Mouse (Mus musculus) stomach, embryonic 16.5 days (tissue): ENCODE measurements at regions not wholly inside any gene's neighbourhood (a gene's known extent, or its start where the extent isn't known, plus 50 kb on each side); places are given as distances from the start of the nearest gene placed in this dataset.

Experiments used
- ATAC-seq: fragments of 200-750 bp; cut with Nextera tagmentation; 2 replicates; pipeline ENCODE4 v1.8.0; 2017; ENCODE audit warnings: moderate number of reproducible peaks, moderate TSS enrichment; ENCODE audit not compliant: insufficient read depth, low FRiP score
- H3K27ac ChIP-seq: fragments of 300-500 bp; sonication (generic); 2 replicates; pipeline ENCODE4 v1.5.1; 2014; ENCODE audit warnings: low read length
- H3K27me3 ChIP-seq: fragments of 300-500 bp; sonication (generic); 2 replicates; pipeline ENCODE4 v1.6.1; 2014; ENCODE audit warnings: low read length, control low read depth, mixed read lengths; ENCODE audit not compliant: control insufficient read depth, insufficient read depth
- H3K36me3 ChIP-seq: fragments of 300-500 bp; sonication (generic); 2 replicates; pipeline ENCODE4 v1.6.1; 2014; ENCODE audit warnings: low read length; ENCODE audit not compliant: control insufficient read depth, insufficient read depth
- H3K4me1 ChIP-seq: fragments of 300-500 bp; sonication (generic); 2 replicates; pipeline ENCODE4 v1.6.1; 2014; ENCODE audit warnings: low read length, control low read depth, mixed read lengths; ENCODE audit not compliant: control insufficient read depth, insufficient read depth
- H3K4me2 ChIP-seq: fragments of 300-500 bp; sonication (generic); 2 replicates; pipeline ENCODE4 v1.6.1; 2014; ENCODE audit warnings: low read depth, low read length, mixed read lengths
- H3K4me3 ChIP-seq: fragments of 300-500 bp; sonication (generic); replicated peaks from 2 replicates; pipeline ENCODE4 v1.5.1; 2014; ENCODE audit warnings: mild to moderate bottlenecking, low read length
- H3K9ac ChIP-seq: fragments of 300-500 bp; sonication (generic); 2 replicates; pipeline ENCODE4 v1.6.1; 2014; ENCODE audit warnings: low read length
- H3K9me3 ChIP-seq: fragments of 300-500 bp; sonication (generic); replicated peaks from 2 replicates; pipeline ENCODE4 v1.6.1; 2016; ENCODE audit warnings: low read length, control low read depth; ENCODE audit not compliant: control insufficient read depth
- WGBS: fragments of 180-500 bp; shearing (Covaris S2); extraction: QIAGEN DNeasy Blood & Tissue Kit; methylation state at CpG from one replicate; pipeline ENCODE4 v1.1.7; 2014; 5-methylcytosine and 5-hydroxymethylcytosine counted together

GRCm38 (mm10) chr3:104343096-104343495 lies 122.9 kb upstream of the Magi3 start:
- 78% methylated on average over 2 of the region's 2 CpGs for WGBS
- no peaks in the 10 kb centered on the region for H3K9me3 ChIP-seq
- no peak overlapping the region for H3K27ac ChIP-seq
- peaks cover 5% of the 10 kb centered on the region; the same call in 1 of the 2 replicates for H3K4me1 ChIP-seq
- no peak overlapping the region for H3K9ac ChIP-seq
- H3K27me3 ChIP-seq, result no peaks in the 10 kb centered on the region
- H3K4me3 ChIP-seq, result no peak overlapping the region
- ATAC-seq, result no peak
- no peaks in the 10 kb centered on the region for H3K36me3 ChIP-seq
- H3K4me2 ChIP-seq, result no peak overlapping the region

- Histone ChIP-seq H3K4me2 (no peak overlapping the region), H3K9me3 (no peaks in the 10 kb centered on the region), H3K27me3 (no peaks in the 10 kb centered on the region), H3K27ac (no peak overlapping the region; the same call in 1 of the 2 replicates), H3K9ac (no peak overlapping the region), H3K4me3 (no peak overlapping the region), H3K4me1 (peaks cover 5% of the 10 kb centered on the region; the same call in 1 of the 2 replicates), H3K36me3 (no peaks in the 10 kb centered on the region)
- peak; percentile 37; the same call in 1 of the 2 replicates for ATAC-seq
- 51% methylated on average over 6 of the region's 6 CpGs for WGBS
Observed at GRCm38 (mm10) chr3:104342220-104342619, 122.0 kb upstream of the Magi3 start.

- no peak for ATAC-seq
- no peak overlapping the region for H3K9ac ChIP-seq
- H3K27me3 ChIP-seq, result no peaks in the 10 kb centered on the region
- H3K36me3 ChIP-seq, result no peaks in the 10 kb centered on the region
- no peak overlapping the region for H3K4me3 ChIP-seq
- WGBS, result 76% methylated on average over 2 of the region's 2 CpGs
- no peak overlapping the region for H3K27ac ChIP-seq
- H3K4me1 ChIP-seq, result peaks cover 5% of the 10 kb centered on the region; the same call in 1 of the 2 replicates
- no peaks in the 10 kb centered on the region for H3K9me3 ChIP-seq
- no peak overlapping the region for H3K4me2 ChIP-seq
Observed at GRCm38 (mm10) chr3:104340331-104340730, 120.2 kb upstream of the Magi3 start.

GRCm38 (mm10) chr3:104336867-104337266 lies 116.7 kb upstream of the Magi3 start:
- H3K27me3 ChIP-seq, result no peaks in the 10 kb centered on the region
- H3K9me3 ChIP-seq, result no peaks in the 10 kb centered on the region
- no peaks in the 10 kb centered on the region for H3K36me3 ChIP-seq
- H3K4me1 ChIP-seq, result peaks cover 5% of the 10 kb centered on the region; the same call in 1 of the 2 replicates
- 76% methylated on average over 5 of the region's 5 CpGs for WGBS
- no peak overlapping the region for H3K4me3 ChIP-seq
- no peak overlapping the region for H3K9ac ChIP-seq
- H3K4me2 ChIP-seq, result no peak overlapping the region
- no peak for ATAC-seq
- H3K27ac ChIP-seq, result no peak overlapping the region

- 19% methylated on average over 4 of the region's 4 CpGs for WGBS
- H3K4me3 ChIP-seq, result no peak overlapping the region
- H3K4me2 ChIP-seq, result no peak overlapping the region
- no peaks in the 10 kb centered on the region for H3K27me3 ChIP-seq
- ATAC-seq, result no peak
- H3K36me3 ChIP-seq, result no peaks in the 10 kb centered on the region
- no peak overlapping the region for H3K27ac ChIP-seq
- H3K4me1 ChIP-seq, result peaks cover 4% of the 10 kb centered on the region; the same call in 1 of the 2 replicates
- no peak overlapping the region for H3K9ac ChIP-seq
- no peaks in the 10 kb centered on the region for H3K9me3 ChIP-seq
Observed at GRCm38 (mm10) chr3:104336308-104336707, 116.1 kb upstream of the Magi3 start.

GRCm38 (mm10) chr3:104334760-104335159 lies 114.6 kb upstream of the Magi3 start:
- Histone ChIP-seq H3K4me2 (no peak overlapping the region), H3K4me3 (no peak overlapping the region), H3K4me1 (no peaks in the 10 kb centered on the region), H3K36me3 (no peaks in the 10 kb centered on the region), H3K9ac (no peak overlapping the region), H3K27me3 (no peaks in the 10 kb centered on the region), H3K27ac (no peak overlapping the region), H3K9me3 (no peaks in the 10 kb centered on the region)
- no peak for ATAC-seq
- WGBS, result 68% methylated on average over 7 of the region's 7 CpGs

- Histone ChIP-seq H3K4me1 (no peaks in the 10 kb centered on the region), H3K27me3 (no peaks in the 10 kb centered on the region), H3K4me3 (no peak overlapping the region), H3K27ac (no peak overlapping the region), H3K9me3 (no peaks in the 10 kb centered on the region), H3K9ac (no peak overlapping the region), H3K4me2 (no peak overlapping the region), H3K36me3 (no peaks in the 10 kb centered on the region)
- no peak for ATAC-seq
- 74% methylated on average over 10 of the region's 10 CpGs for WGBS
Observed at GRCm38 (mm10) chr3:104333345-104333744, 113.2 kb upstream of the Magi3 start.

- 82% methylated on average over 6 of the region's 6 CpGs for WGBS
- ATAC-seq, result no peak
- Histone ChIP-seq H3K27ac (no peak overlapping the region), H3K9me3 (no peaks in the 10 kb centered on the region), H3K27me3 (no peaks in the 10 kb centered on the region), H3K4me3 (no peak overlapping the region), H3K4me2 (no peak overlapping the region), H3K9ac (no peak overlapping the region), H3K4me1 (no peaks in the 10 kb centered on the region), H3K36me3 (no peaks in the 10 kb centered on the region)
Observed at GRCm38 (mm10) chr3:104330646-104331045, 110.5 kb upstream of the Magi3 start.

GRCm38 (mm10) chr3:104327829-104328228 lies 107.7 kb upstream of the Magi3 start:
- Histone ChIP-seq H3K9ac (no peak overlapping the region), H3K4me1 (no peaks in the 10 kb centered on the region), H3K4me2 (no peak overlapping the region), H3K27me3 (no peaks in the 10 kb centered on the region), H3K27ac (no peak overlapping the region), H3K9me3 (no peaks in the 10 kb centered on the region), H3K36me3 (no peaks in the 10 kb centered on the region), H3K4me3 (no peak overlapping the region)
- ATAC-seq, result no peak
- WGBS, result 91% methylated on average over 1 of the region's 1 CpGs
